Mouse (Mus musculus) lung, adult 18-20 months (tissue): ENCODE measurements around the gene Nlrp6.
"Not testable (repeated sequence)": the region's sequence is repeated elsewhere in the genome, so short reads cannot be mapped to it uniquely, and the experiment has no call there.

Experiments used
- DNase-seq, 2 experiments: peaks; one replicate each; pipeline ENCODE4 v3.0.0; 2022; ENCODE audit warnings: mixed read lengths in 2 of 2

Nlrp6 gene

DNA sequence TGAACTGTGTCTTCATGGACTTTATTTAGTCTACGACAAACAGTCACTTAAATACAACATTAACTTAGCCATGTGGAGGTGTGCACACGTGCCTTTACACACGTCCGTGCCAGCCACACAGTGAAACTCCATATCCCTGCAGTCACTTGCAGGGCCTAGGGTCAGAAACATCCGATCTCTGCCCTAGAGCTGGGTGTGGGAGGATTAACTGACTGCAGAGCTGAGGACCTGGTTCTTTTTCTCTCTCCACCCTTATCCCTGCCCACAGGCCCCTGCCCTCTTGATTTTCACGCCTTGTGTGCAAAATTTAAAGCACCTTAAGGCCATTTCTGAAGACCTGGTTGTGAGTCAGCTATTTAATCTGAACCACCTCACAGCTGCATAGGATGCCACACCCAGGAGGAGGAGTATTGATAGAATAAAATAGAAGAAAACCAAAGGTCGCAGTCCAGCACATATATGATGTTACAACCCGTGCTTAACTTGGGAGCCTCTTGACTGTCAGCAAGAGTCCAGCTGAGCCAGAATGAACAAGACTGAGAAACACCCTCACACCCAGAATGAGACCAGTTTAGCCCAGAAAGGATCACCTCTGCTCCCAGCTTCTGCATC lies at the start of gene Nlrp6:
Gene Nlrp6, plus strand, starts transcription at position 485 of the 612 bp plus-strand sequence.
- DNase-seq = no peak

DNA sequence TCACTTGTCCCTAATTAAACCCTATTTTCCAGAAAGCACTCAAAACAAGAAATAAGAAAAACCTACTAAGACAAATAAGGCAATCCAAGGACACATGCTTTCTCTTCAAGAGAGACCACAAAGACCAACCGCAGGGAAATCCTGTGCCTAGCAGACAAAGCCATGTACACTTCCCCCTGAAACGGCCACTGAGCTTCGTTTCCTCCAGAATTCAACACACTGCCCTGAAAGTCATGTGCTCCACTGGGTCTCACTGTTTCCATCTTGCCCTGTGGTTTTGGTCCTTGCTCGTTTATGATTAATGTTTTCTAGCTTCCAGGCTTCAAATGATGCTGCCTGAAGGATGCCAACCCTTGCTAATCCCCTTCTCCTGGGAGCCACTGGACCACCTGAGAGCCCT lies 46.5 kb upstream of the Nlrp6 start:
- peak in 1 of 2 experiments; percentile 24 for DNase-seq

DNA sequence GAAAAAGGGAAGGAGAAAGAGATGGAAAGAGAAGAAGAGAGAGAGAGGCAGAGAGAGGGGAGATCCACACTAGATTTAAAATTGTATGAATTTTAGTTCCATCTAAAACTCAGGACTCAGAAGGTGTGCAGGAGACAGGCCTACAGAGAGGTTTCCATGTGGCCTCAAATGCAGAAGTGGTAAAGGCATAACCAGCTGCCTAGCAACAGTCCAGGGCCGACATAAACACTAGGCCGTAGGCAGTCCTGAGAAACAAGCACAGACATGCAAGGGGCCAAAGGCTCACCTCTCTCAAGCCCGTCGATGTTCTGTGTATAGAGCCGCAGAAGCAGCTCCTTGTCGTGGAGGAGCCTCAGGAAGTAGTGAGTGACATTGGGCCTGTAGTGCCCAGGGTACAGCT lies 43.3 kb upstream of the Nlrp6 start:
- peak; percentile 37 to 41 for DNase-seq

DNA sequence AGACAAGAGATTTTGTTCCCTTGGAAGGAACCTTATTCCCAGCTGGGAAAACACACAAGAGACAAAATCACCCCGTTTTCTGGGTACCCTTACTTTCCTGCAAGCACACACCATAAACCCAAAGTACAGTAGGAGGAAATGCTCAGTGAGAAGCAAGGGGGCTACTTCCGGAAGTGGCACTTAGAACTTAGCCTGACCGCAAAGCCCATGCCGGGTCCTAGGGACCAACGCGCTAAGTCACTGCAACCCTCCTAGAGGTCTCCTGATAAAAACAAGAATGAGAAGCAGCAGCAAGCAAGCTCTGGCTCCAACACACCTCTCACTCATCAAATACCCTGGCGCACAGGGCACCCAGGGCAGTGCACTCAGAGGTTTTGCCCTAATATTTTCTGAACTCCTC lies 41.3 kb upstream of the Nlrp6 start:
- no peak for DNase-seq

DNA sequence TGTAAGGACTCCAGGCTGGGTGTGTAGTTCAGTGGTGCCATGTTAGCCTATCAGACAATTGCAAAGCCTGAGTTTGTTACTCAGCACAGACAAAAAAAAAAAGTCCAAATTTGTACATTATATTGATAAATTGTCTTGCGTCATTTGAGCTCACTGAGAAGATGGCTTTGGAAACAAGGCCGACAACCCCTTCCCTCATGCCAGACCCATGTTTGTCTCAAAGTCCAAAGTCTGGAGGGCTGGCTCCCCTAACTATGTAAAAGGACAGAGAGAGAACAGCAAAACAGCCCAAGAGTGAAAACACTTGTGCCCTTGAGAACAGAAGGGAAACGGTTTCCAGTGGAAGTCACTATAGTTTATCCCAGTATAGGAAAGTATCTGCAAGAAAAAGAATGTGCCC lies 40.3 kb upstream of the Nlrp6 start:
- DNase-seq = no peak

DNA sequence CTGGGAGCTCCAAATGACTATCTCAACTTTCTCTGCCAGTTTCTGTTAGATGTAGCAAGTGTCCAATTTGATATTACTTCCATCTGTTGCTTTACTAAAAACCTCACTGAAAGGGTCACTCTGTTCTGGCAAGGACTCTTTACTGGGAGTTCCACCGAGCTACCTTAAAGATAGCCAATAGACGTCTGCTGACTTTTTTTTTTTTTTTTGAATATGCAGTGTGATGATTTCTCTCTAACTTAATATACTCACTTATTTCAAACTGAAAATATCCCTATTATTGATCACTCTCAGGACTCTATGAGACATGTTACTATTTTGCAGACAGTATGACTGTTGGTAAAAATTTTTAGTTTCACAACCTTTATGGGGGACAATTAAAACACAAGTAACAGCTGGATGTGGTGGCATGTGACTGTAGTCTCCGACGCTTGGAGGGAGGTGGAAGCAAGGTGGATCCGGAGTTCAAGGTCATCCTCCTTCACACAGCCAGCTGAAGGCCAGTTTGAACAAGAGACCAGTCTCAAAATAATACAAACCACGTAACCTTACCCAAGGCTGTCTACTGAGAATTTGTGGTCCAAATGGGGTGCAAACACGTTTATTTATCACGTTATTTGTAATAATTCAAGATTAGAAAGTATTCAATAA lies 39.7 kb upstream of the Nlrp6 start:
- no peak for DNase-seq

DNA sequence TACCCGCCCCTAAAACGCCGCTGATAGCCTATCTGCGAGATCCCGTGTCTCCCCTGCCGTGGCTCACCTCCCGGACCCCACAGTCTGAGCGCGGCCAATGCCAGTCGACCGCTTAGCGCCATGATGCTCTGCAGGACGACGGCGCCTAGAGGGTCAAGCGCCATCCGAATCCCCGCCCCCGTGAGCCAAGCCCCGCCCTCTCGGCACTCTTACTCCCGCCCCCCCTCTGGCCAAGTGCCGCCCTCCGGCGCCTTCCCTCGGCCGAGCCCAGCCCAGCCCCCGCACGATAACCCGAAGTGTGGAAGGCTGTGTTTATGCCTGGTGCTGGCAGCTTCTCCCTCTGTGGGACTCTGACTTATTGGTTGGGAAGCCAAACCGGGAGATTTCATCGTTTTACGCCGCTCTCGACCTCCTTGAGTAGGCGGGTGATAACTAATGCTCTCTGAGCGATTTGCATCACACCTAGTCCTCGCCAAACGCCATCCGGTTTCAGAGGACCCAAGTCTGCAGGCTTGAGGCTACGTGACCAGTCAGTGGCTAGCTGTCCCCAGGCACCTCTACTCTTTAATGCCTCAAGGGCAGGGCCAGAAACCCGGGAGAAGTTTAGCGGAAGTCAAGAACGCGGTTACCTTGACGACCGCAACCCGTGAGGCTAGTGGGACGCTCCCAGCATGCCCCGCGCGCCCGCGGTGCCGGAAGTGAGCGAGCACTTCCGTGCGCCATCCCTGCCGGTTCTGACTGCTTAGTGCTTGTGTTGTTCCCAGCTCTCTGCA lies 38.8 kb upstream of the Nlrp6 start, which contains the start of the genes Psmd13 and Sirt3:
Gene Psmd13, plus strand, starts transcription at position 273 of the 773 bp plus-strand sequence.
Gene Sirt3, minus strand, starts transcription at position 614 of the 773 bp plus-strand sequence.
- peak; percentile 93 to 95 for DNase-seq

DNA sequence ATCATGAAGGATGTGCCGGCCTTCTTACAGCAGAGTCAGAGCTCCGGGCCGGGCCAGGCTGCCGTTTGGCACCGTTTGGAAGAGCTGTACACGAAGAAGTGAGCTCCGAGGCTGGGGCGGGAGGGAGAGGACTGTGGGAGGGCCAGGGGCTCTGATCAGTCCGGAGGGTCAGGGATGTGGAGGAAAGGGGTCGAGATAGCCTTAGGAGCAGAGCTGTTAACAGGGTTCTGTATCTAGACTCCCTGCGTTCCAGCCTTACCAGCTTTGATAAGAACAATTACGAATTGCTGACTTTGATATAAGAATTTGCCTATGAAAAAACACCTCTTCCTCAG lies 38.3 kb upstream of the Nlrp6 start:
- no peak for DNase-seq

DNA sequence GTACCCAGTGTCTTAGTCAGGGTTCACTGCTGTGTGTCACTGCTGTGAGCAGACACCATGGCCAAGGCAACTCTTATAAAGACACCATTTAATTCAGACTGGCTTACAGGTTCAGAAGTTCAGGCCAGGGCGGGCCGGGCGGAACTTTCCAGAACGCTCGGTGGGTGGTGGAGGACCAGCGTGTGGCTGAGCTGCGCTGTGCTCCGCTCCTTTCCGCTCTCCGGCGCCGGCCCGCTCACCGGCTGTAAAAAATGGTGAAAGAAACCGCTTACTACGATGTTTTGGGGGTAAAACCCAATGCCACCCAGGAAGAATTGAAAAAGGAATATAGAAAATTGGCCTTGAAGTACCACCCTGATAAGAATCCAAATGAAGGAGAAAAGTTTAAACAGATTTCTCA lies 30.1 kb upstream of the Nlrp6 start:
- DNase-seq = not testable (repeated sequence)

DNA sequence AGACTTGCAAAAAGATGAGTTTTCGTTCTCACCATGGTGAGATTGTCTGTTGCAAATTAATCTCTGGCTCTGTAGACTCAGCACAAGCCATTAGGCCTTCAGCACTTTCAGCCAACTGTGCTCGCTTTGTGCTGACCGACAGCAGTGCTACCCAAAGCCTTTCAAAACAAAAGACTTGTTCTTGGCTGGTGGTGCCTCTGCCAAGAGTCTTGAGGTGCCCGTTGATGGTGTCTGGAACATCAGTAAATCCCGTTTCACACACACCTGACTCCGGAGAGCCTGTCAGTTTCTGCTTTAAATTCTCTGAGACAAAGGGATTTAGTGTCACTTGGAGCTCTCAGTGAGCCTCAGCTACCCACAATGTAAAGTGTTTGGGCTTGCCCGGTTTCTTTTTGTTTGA lies 26.7 kb upstream of the Nlrp6 start:
- no peak for DNase-seq

DNA sequence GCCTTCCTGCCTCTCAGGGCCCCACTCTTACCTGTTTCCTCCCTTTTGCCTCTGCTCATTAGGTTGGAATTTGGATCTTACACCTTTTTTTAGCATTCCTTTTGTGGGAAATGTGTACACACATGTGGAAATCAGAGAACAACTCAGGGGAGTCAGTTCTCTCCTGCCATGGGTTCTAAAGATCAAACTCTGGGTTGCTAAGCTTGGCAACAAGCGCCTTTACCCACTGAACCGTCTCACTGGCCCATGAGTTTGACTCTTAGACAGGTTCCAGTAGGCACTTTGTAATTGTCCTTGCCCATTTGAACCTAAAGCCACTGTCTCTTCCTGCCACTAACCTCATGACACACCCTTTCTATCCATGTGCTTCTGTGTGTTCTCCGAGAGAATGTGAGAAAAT lies 26.1 kb upstream of the Nlrp6 start:
- no peak for DNase-seq

DNA sequence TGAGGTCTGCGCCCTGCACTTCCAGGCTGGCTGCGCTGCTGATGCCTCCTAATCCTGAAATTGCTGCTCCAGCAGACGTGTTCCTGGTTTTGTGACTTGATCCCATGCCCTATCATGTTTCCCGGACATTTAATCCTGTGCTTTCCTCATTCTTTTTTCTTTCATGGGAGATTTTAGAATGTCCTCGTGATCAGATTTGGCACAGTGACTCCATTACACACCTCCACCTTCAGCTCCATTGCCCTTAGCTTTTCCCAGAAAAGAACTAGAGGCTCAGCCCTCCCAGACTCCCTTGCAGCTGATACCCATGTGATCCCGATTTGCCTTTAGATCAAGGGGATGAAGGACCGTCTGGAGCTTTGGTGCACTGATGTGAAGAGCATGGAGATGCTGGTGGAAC lies 22.8 kb upstream of the Nlrp6 start:
- DNase-seq = no peak

DNA sequence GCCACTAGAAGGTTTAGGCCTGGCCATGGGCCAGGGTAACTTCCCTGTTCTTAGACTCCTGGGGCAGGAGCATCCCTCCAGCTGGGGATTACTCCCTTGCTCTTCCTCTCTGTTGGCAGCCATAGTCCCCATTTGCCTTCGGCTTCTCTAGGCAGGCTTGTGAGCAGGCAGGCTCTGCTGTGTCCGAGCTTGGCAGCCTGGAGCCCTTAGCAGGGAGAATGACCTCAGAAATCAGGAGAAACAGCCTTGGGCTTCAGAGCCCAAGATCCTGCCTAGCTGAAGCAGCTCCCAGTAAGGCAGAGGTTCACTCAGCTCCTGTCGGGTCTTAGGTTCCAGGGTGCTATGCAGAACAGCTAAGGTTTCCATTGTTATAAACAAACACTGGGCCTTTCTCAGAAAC lies 21.6 kb upstream of the Nlrp6 start:
- no peak for DNase-seq

DNA sequence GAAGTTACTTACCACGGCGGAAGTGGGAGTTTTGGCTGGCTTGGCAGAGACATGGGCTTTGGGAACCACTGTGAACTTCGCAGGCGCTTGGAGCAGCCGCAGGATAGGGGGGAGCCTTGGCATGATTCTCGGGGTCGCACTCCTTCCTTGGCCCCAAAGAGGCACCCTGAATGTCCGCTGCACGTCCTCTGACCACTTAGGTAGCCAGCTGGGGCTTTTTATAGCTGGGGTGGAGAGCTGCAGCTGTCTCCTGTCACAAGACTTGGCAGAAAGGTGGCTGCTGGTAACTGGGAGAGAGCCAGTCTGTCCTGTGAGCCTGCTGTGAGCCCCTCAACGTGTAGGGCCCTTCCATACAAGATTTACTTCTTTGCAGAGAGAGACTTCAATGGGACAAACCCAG lies 20.5 kb upstream of the Nlrp6 start, which contains the start of gene Cox8b:
Gene Cox8b, minus strand, starts transcription at position 227 of the 400 bp plus-strand sequence.
- DNase-seq = no peak

DNA sequence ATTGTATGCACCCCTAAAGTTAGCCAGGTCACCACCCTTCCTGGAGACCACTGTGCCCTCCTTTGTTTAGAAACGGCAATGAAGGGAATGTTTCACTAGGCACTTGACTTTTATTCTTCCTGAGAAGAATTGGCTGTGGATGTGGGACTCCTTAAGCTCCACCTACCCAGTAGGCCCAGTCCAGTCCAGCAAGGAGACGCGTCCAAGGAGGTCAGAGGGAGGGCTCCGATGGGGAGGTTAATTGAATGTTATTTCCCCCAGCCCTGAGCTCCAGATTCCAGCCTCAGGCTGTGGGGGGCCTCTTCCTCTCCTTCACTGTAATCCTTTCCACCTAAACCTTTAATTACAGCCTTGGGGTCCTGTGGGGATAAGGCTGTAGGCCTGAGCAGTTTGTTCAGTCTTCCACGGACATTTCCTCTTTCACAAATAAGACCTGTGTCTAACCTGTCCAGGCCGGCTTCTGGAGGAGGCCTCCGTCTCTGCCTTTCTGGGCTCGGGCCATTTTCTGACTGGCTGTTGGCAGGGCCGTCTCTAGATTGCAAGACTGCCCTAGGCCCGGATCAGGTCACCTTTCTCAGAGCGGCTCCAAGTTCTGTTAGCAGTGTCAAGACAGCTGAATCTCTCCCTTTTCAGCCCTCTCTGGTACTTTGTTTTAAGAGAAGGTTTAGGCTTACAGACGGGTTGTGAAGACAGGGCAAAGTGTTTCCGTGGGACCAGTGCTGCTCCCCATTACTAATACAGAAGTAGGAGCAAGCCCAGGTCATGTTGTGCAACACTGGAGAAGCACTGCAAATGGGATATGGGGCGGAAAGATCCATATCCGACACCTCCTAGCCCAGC lies 18.4 kb upstream of the Nlrp6 start:
- peak; percentile 27 to 32 for DNase-seq

DNA sequence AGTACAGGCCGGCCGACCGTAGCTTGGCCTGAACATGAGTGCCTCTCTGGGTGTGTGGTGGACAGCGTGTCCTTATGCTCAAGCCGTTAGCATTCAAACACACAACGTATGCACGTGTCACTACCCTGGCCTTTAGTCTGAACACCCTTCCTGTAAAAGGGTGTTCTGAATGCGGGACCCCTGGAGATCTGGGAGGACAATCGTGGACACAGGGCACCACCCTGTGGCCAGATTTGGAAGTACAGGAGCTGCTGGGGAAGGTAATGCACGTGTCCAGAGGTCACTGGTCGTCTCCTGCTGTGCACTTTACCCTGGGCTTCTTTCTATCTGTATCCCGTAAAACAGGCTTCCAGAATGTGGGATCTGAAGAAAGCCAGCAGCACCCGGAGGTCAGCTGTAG lies 17.5 kb upstream of the Nlrp6 start:
- peak; percentile 64 to 74 for DNase-seq

DNA sequence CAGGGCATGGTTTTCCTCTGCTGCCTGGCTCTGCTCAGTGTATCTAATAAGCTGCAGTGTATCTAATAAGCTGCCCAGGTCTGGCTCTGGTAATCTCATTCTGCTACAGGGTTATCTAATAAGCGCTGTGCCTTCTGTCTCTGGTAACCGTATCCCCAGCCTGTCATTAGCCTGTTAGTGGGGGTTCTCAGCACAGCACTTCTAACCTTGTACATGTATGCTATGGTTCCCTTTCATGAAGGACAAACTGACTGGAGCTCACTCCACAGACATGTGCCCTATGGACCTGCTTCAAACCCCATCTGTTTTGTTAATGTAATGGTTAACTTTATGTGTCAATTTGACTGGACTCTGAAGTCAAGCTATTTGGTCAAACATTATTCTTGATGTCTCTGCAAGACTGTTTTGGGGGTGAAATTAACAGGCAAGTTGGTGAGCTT lies 15.0 kb upstream of the Nlrp6 start:
- no peak for DNase-seq

DNA sequence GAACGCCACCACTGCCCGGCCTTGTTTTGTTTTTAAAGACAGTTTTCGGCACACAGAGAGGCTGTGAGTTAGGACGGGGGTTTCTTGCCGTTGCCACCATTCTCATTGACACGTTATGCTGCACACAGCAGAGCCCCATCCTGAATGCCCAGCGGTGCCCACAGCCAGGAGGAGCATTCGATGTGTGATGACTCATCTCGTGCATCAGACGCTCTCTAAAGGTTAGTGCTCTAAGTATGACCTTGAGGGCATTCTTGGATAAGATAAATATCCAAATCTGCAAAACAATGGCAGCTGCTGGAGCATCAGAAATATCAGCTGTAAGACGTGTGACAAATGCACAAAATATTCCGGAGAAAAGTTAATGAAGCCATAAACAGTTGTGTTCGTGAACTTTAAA lies 13.6 kb upstream of the Nlrp6 start:
- no peak for DNase-seq

DNA sequence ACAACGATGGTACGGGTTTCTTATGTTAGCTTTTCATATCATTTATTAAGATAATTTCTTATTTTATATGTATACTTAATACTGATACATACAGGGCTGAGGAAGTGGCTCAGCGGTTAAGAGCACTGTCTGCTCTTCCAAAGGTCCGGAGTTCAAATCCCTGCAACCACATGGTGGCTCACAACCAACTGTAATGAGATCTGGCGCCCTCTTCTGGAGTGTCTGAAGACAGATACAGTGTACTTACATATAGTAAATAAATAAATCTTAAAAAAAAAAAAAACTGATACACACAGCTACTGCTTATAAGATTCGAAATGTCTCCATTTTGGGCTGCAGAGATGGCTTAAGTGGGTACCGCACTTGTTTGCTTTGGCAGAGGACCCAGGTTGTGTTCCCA lies 13.0 kb upstream of the Nlrp6 start:
- DNase-seq = no peak

DNA sequence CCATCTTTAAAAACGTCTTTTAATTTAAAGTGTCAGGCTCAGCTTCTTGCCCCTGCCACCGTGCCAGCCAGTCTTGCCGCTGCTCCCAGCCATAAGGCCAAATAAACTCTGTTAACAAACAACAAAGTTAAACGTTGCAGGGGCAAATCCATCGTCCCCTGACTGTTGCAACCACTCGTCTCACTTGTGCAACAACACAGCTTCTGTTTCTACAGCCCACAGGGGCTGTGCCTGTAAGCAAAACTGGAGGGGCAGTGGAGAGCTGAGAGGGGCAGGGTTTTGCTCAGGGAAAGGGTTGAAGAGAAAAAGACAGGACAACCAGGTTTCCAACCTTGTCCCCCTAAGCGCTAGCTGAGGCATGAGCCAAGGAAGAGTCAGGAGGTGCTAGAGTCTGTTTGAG lies 12.5 kb upstream of the Nlrp6 start:
- peak in 1 of 2 experiments; percentile 12 for DNase-seq

DNA sequence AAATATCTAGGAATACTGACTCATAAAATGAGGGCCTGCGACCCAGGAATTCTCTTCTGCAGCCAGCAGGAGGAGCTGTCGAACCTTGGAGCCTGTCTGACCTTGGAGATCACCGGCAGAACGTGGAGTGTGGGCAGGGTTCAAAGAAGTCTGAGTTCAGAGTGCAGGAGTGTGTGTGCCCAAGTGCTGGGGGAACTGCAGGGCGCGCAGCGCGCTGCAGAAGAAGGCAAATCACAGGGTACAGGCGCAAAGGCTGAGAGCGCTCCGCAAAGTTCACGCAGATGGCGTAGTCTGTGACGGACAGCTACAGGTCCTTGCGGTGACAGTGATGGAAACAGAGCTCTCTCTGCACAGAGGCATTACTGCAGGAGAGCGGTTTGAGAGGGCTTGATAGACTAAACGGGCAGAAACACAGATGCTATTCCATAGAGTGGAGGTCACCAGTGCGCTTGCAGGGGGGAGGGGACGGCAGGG lies 12.0 kb upstream of the Nlrp6 start:
- peak; percentile 78 to 83 for DNase-seq

DNA sequence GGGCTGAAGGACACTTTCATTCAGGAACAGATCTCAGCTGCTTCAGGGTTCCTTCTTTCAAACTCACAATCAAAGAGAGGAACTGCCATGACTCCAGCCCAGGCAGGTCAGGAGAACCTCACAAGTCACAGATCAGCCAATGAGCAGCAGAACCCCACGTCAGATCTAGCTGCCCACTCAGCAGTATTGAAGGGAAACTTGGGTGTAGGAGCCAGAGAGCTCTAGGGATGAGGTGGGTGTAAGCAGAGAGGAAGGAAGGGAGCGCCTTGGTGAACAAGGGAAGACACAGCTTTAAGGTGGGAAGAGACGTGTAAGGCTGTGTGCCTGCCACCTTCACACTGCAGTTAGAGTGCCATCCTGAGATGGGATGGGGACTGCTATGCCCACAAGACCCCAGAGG lies 8.4 kb upstream of the Nlrp6 start:
- no peak for DNase-seq
